Mouse (Mus musculus) ES-Bruce4 (cell line): ENCODE results near the gene Sema3c.

Experiments
- CTCF ChIP-seq: IDR thresholded peaks from one replicate; pipeline ENCODE4 v1.8.1; 2011; ENCODE audit warnings: low read depth, low read length
- EP300 ChIP-seq: IDR thresholded peaks from 2 replicates; pipeline ENCODE4 v1.6.1; 2011; ENCODE audit warnings: low read depth, low read length; ENCODE audit not compliant: insufficient read depth
- POLR2A ChIP-seq: IDR thresholded peaks from one replicate; pipeline ENCODE4 v1.8.1; 2011; ENCODE audit warnings: low read length; ENCODE audit not compliant: insufficient read depth

GRCm38 (mm10) chr5:17671356-17671755 is 97.3 kb downstream of the Sema3c start:
- TF ChIP-seq CTCF (no peak), POLR2A (no peak), EP300 (no peak)
